Mouse (Mus musculus): ENCODE results near the gene Oaf.

Gene Oaf

GRCm38 (mm10) chr9:43222429-43222715 is 17.3 kb downstream of the Oaf start:
- no peak for DNase-seq (ENCODE audit: low spot score)

GRCm38 (mm10) chr9:43221643-43222428 is 17.9 kb downstream of the Oaf start:
- DNase-seq (ENCODE audit: low spot score) = peak; percentile 89

GRCm38 (mm10) chr9:43210771-43211450 is 28.8 kb downstream of the Oaf start:
- DNase-seq (ENCODE audit: low spot score) = peak; percentile 56

GRCm38 (mm10) chr9:43210190-43210682 is 29.5 kb downstream of the Oaf start, which contains the start of gene Pou2f3:
Pou2f3 (minus strand) TSS chr9:43210369.
- DNase-seq (ENCODE audit: low spot score) = no peak

- no peak for DNase-seq (ENCODE audit: low spot score)
Measured at GRCm38 (mm10) chr9:43206022-43206390, 33.7 kb downstream of the Oaf start.

GRCm38 (mm10) chr9:43205343-43206021 is 34.2 kb downstream of the Oaf start:
- no peak for DNase-seq (ENCODE audit: low spot score)

- DNase-seq (ENCODE audit: low spot score) = no peak
Measured at GRCm38 (mm10) chr9:43200212-43200611, 39.5 kb downstream of the Oaf start.

- DNase-seq (ENCODE audit: low spot score) = no peak
Measured at GRCm38 (mm10) chr9:43194001-43194400, 45.7 kb downstream of the Oaf start.

- DNase-seq (ENCODE audit: low spot score) = no peak
Measured at GRCm38 (mm10) chr9:43191561-43191960, 48.1 kb downstream of the Oaf start.

- DNase-seq (ENCODE audit: low spot score) = no peak
Measured at GRCm38 (mm10) chr9:43189021-43189356, 50.7 kb downstream of the Oaf start.

GRCm38 (mm10) chr9:43188309-43189020 is 51.2 kb downstream of the Oaf start:
- no peak for DNase-seq (ENCODE audit: low spot score)

- DNase-seq (ENCODE audit: low spot score) = no peak
Measured at GRCm38 (mm10) chr9:43179614-43180013, 60.1 kb downstream of the Oaf start.

GRCm38 (mm10) chr9:43178172-43178571 is 61.5 kb downstream of the Oaf start:
- DNase-seq (ENCODE audit: low spot score) = no peak
